Mouse (Mus musculus) C2C12 (cell line): ENCODE results near the gene Dbr1. TPM values are rescaled to one million over a fixed set of nuclear protein-coding genes. Genes with fewer than 3 reads are reported as not detected.
"Not testable (repeated sequence)": the region's sequence is repeated elsewhere in the genome, so short reads cannot be mapped to it uniquely, and the experiment has no call there.

Experiments used
- H3K27me3 ChIP-seq: one replicate; pipeline ENCODE4 v1.6.1; 2011; ENCODE audit not compliant: control insufficient read depth, insufficient read depth, insufficient read length
- H3K36me3 ChIP-seq: one replicate; pipeline ENCODE4 v1.6.1; 2011; ENCODE audit not compliant: control insufficient read depth, insufficient read depth
- H3K4me3 ChIP-seq: one replicate; pipeline ENCODE4 v1.5.1; 2011; ENCODE audit warnings: mild to moderate bottlenecking, control low read depth; ENCODE audit not compliant: poor library complexity, insufficient read depth, severe bottlenecking
- H3K79me2 ChIP-seq: one replicate; pipeline ENCODE4 v1.6.1; 2011; ENCODE audit not compliant: control insufficient read depth, insufficient read depth
- H3K79me3 ChIP-seq: one replicate; pipeline ENCODE4 v1.6.1; 2011; ENCODE audit warnings: low read depth, control low read depth
- H3ac ChIP-seq: one replicate; pipeline ENCODE3; 2011; ENCODE audit warnings: low read depth; ENCODE audit not compliant: control insufficient read depth, insufficient read length
- CEBPB ChIP-seq: IDR thresholded peaks from one replicate; pipeline ENCODE4 v1.6.1; 2011; ENCODE audit warnings: low read depth, mild to moderate bottlenecking, control low read depth, moderate library complexity
- CTCF ChIP-seq: IDR thresholded peaks from one replicate; pipeline ENCODE4 v1.5.1; 2011; ENCODE audit not compliant: control insufficient read depth, insufficient read depth, insufficient read length
- FOSL1 ChIP-seq: IDR thresholded peaks from one replicate; pipeline ENCODE4 v1.8.0; 2011; ENCODE audit warnings: mild to moderate bottlenecking, low read length; ENCODE audit not compliant: poor library complexity, insufficient read depth, severe bottlenecking
- MAX ChIP-seq: IDR thresholded peaks from one replicate; pipeline ENCODE4 v1.6.1; 2011; ENCODE audit warnings: mild to moderate bottlenecking, control low read depth
- MYOD1 ChIP-seq: IDR thresholded peaks from one replicate; pipeline ENCODE4 v1.6.1; 2011; ENCODE audit warnings: low read depth; ENCODE audit not compliant: control insufficient read depth, insufficient read length
- MYOG ChIP-seq: IDR thresholded peaks from one replicate; pipeline ENCODE4 v1.6.1; 2011; ENCODE audit not compliant: control insufficient read depth, insufficient read length; ENCODE audit errors: extremely low read depth
- USF1 ChIP-seq: IDR thresholded peaks from one replicate; pipeline ENCODE4 v1.6.1; 2011; ENCODE audit warnings: low read depth, mild to moderate bottlenecking, control low read depth, moderate library complexity
- polyA plus RNA-seq: library from polyadenylated mRNA; unstranded; fragments of >200 nt; fragmentation: generic; extraction: Trizol; gene quantifications from one replicate; pipeline ENCODE4 v1.2.1, GENCODE M21; 2012; ENCODE audit warnings: missing spikeins

Dbr1 gene
- polyA plus RNA-seq, 1 experiment: 13.8 TPM

DNA sequence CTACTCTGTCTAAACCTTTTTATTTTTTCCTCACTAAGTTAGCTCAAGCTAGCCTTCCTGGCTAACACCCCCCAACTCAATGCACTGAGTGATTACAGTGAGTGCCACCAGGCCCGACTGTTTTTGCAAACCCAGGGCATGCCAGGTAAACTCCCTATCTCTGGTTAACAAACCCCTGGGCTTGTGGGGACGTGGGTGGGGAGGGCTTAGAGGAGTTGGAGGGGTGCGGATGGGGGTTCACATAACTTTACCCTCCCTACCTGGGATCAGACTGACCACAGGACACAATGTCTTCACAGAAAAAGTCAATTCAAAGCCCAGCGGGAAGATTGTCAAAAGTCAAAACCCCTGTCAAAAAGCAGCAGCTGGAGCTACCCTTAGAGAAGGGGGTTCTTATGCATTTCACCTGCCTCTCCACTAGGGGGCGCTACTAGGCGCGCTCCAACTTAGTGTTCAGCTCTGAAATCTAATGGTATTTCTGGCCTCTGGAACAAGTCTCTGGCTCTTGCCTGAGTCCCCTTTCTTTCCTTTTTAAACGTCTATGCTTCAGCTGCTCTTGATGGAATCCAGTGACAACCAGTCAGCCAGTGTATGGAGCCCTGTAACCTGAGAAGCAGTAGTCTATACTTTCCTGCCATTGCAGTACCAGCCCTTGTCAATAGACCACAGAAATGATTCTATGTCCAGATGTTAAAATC lies 12.1 kb downstream of the Dbr1 start:
- H3K79me3 ChIP-seq: no peaks in the 10 kb centered on the region
- H3K79me2 ChIP-seq: no peaks in the 10 kb centered on the region
- H3K27me3 ChIP-seq: no peaks in the 10 kb centered on the region
- H3K36me3 ChIP-seq: peaks cover 19% of the 10 kb centered on the region
- H3K4me3 ChIP-seq: no peak overlapping the region
- TF ChIP-seq MAX: no peak
- TF ChIP-seq MYOD1: no peak
- TF ChIP-seq USF1: no peak
- TF ChIP-seq CEBPB: no peak
- peak; percentile 63 for TF ChIP-seq CTCF
- no peak for TF ChIP-seq FOSL1
- no peak overlapping the region for H3ac ChIP-seq

DNA sequence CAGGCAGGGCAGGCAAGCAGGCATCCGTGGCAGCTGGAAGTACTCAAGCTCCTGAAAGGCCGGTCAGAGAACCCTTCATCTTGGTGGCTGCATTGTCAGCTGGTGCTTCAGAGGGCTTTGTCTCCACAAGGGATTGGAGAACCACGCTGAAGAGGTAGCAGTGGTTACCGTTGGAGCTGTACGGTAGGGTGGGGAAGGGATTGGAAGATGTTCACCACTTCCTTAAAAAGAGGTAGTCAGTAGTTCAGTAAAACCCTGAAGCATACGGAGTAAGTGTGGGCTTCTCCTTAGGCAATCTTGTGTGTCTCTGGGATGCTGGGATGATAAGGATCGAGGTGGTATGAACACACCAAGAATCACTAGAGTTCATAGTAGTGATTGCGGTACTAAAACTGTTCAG lies 15.5 kb downstream of the Dbr1 start:
- Histone ChIP-seq H3ac (no peak overlapping the region), H3K79me2 (no peaks in the 10 kb centered on the region), H3K36me3 (no peaks in the 10 kb centered on the region), H3K4me3 (no peak overlapping the region), H3K27me3 (no peaks in the 10 kb centered on the region), H3K79me3 (no peaks in the 10 kb centered on the region)
- TF ChIP-seq USF1: no peak
- TF ChIP-seq MAX: no peak
- TF ChIP-seq MYOD1: no peak
- no peak for TF ChIP-seq FOSL1
- no peak for TF ChIP-seq CTCF
- TF ChIP-seq CEBPB: no peak
- TF ChIP-seq MYOG: no peak

DNA sequence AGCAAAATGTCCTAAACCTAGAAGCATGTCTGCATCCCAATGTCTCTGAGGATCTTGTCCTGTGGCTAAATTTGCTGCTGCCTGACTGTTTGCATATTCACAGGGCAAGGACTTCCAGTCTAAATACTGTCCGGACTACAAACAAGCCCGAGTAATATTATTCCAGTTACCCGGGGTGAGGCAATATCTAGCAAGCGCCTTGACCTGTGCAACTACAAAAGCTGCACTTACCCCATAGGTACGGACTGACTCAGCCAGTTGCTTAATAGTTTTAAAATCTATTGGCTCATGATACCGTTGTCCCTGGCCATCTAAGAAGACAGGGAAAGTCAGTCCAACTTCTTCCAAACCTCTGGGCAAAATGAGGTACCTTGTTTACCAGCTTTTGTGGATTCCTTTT lies 23.5 kb downstream of the Dbr1 start:
- not testable (repeated sequence) for H3ac ChIP-seq, H3K79me2 ChIP-seq, H3K27me3 ChIP-seq, H3K36me3 ChIP-seq, H3K79me3 ChIP-seq, H3K4me3 ChIP-seq

DNA sequence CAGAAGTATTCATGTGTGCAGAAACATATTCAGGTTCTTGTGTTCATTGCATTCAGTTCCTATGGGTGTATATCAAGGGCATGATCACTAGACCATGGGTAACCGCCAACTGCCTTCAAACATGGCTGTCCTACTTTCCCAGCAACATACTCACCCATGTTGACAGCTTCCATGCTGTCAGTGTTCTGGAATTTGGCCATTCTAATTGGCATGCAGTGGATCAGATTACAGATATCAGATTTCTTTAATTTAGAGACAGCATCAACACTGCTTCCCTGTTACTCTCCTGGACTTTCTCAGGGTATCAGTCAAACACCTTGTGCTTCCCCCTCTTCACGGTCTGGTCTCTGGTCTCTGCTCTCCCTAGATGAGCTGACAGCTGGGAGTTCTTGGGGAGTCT lies 28.0 kb downstream of the Dbr1 start:
- no peaks in the 10 kb centered on the region for H3K27me3 ChIP-seq

DNA sequence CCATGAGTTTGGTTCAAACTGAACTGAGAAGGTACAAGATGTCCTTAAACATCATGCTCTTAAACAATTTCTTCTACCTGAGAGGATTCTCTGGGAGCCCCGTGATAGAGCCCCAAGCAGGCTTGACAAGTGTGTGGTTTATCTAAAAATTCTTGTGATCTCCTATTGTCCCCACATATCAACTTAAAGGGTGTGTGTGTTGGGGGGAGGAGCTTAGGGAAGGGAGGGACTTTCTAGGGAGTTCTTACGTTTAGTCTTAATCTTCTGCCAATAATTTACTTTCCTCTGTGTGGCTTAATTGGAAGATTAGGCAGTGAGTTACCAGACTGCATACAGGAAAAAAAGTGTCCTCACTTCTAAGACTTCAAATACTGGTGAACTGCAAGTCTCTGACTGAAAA lies 36.6 kb downstream of the Dbr1 start, which contains the start of gene A4gnt:
A4gnt (plus strand) TSS at position 301 of the 400 bp plus-strand sequence.
- Histone ChIP-seq H3K79me3 (no peaks in the 10 kb centered on the region), H3K79me2 (no peaks in the 10 kb centered on the region), H3K4me3 (no peak within 1 kb of the TSS), H3K27me3 (no peaks in the 10 kb centered on the region), H3ac (no peak within 1 kb of the TSS), H3K36me3 (no peaks in the 10 kb centered on the region)
- TF ChIP-seq MYOD1: no peak

More for the DNA sequence above, 28.0 kb downstream of the Dbr1 start:
- Histone ChIP-seq H3K36me3 (no peaks in the 10 kb centered on the region), H3ac (no peak overlapping the region), H3K4me3 (no peak overlapping the region), H3K79me3 (no peaks in the 10 kb centered on the region), H3K79me2 (no peaks in the 10 kb centered on the region)
- no peak for TF ChIP-seq FOSL1
- no peak for TF ChIP-seq USF1
- TF ChIP-seq MYOG: no peak
- no peak for TF ChIP-seq MYOD1
- TF ChIP-seq CTCF: no peak
- TF ChIP-seq MAX: no peak
- no peak for TF ChIP-seq CEBPB

DNA sequence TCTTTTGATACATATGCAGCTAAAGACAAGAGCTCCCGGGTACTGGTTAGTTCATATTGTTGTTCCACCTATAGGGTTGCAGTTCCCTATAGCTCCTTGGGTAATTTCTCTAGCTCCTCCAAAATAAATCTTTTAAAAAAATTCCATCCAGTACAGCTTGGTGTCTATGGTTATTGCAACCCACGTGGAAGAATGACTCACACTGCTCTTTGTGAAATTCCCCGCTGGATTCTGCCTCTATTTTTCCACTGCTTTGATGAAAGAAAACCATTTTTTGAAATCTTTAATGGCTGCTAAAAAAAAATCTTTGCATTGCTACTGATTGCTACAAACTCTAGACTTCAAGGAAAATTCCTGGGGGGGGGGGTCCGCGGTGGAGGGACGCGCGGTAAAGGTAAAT lies 44.1 kb downstream of the Dbr1 start:
- Histone ChIP-seq H3K27me3 (no peaks in the 10 kb centered on the region), H3ac (no peak overlapping the region), H3K4me3 (no peak overlapping the region), H3K79me3 (no peaks in the 10 kb centered on the region), H3K36me3 (no peaks in the 10 kb centered on the region), H3K79me2 (no peaks in the 10 kb centered on the region)
- TF ChIP-seq MYOG (no peak), FOSL1 (no peak), MAX (no peak), USF1 (no peak), MYOD1 (no peak), CTCF (no peak), CEBPB (no peak)
